Mouse (Mus musculus): ENCODE results near the gene Pla2g2d. TPM values are rescaled to one million over a fixed set of nuclear protein-coding genes. Genes with fewer than 3 reads are reported as not detected.

The Pla2g2d gene
- total and polyA plus RNA-seq, 2 experiments from 2014 or later: not detected

GRCm38 (mm10) chr4:138780300-138780699, 4.8 kb downstream of the Pla2g2d start:
- Histone ChIP-seq H3K4me2 (ENCODE audit: low read depth, low read length) (no peak overlapping the region), H3K4me3 (ENCODE audit: low read depth, low read length) (no peak overlapping the region), H3K27ac (ENCODE audit: low read depth) (no peak overlapping the region), H3K4me1 (ENCODE audit: control insufficient read depth, insufficient read depth) (no peaks in the 10 kb centered on the region), H3K9ac (replicated peaks; ENCODE audit: low read depth, low read length) (no peak overlapping the region), H3K9me3 (replicated peaks; ENCODE audit: control insufficient read depth, low read length) (no peaks in the 10 kb centered on the region), H3K36me3 (replicated peaks; ENCODE audit: control insufficient read depth, insufficient read depth, low read length) (no peaks in the 10 kb centered on the region), H3K27me3 (ENCODE audit: control insufficient read depth, insufficient read depth, low read length) (peaks cover 25% of the 10 kb centered on the region; the same call in 1 of the 2 replicates)
- DNase-seq (ENCODE audit: low spot score): no peak
- TF ChIP-seq CTCF (IDR thresholded peaks at IDR 0.05; ENCODE audit: low read depth): no peak
- TF ChIP-seq EP300 (IDR thresholded peaks at IDR 0.05; ENCODE audit: low read depth): no peak
- 75% methylated on average over 5 of the region's 5 CpGs for WGBS
- ATAC-seq (ENCODE audit: insufficient read depth, low read depth): no peak

GRCm38 (mm10) chr4:138782098-138782497, 6.6 kb downstream of the Pla2g2d start:
- no peak for DNase-seq (ENCODE audit: low spot score)
- H3K27me3 ChIP-seq (ENCODE audit: control insufficient read depth, insufficient read depth, low read length): peaks cover 25% of the 10 kb centered on the region; the same call in 1 of the 2 replicates

DNA sequence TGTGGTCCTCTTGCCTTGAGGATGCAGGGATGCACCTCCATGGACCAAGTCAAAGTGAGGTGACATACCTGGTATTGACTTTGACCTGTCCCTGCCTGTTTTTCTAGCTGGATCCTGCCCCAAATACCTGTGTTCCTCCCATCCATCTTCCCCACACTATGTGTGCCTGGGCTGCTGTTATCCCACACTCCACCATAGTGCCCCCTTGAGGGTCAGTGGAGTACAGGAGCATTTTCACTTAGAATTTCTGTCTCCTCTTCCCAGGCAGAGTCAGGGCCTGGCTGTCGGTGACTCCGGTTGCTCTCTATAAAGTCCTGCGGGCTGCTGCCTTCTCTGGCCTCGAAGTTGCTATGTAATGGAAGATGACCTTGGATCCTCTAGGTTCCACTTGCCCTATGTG, 10.2 kb downstream of the Pla2g2d start:
- H3K4me2 ChIP-seq (ENCODE audit: low read depth, low read length): no peak overlapping the region
- no peak overlapping the region for H3K27ac ChIP-seq (ENCODE audit: low read depth)
- H3K4me1 ChIP-seq (ENCODE audit: control insufficient read depth, insufficient read depth): no peaks in the 10 kb centered on the region
- ATAC-seq (ENCODE audit: insufficient read depth, low read depth) (no peak), DNase-seq (ENCODE audit: low spot score) (no peak)
- no peak overlapping the region for H3K9ac ChIP-seq (replicated peaks; ENCODE audit: low read depth, low read length)
- no peak overlapping the region for H3K4me3 ChIP-seq (ENCODE audit: low read depth, low read length)
- peaks cover 23% of the 10 kb centered on the region for H3K27me3 ChIP-seq (ENCODE audit: control insufficient read depth, insufficient read depth, low read length)
- TF ChIP-seq CTCF (IDR thresholded peaks at IDR 0.05; ENCODE audit: low read depth): no peak; the same call in 1 of the 2 replicates
- TF ChIP-seq EP300 (IDR thresholded peaks at IDR 0.05; ENCODE audit: low read depth): no peak
- no peaks in the 10 kb centered on the region for H3K9me3 ChIP-seq (replicated peaks; ENCODE audit: control insufficient read depth, low read length)
- no peaks in the 10 kb centered on the region for H3K36me3 ChIP-seq (replicated peaks; ENCODE audit: control insufficient read depth, insufficient read depth, low read length)
- WGBS: 46% methylated on average over 4 of the region's 4 CpGs

More at GRCm38 (mm10) chr4:138782098-138782497, 6.6 kb downstream of the Pla2g2d start:
- no peak for TF ChIP-seq CTCF (IDR thresholded peaks at IDR 0.05; ENCODE audit: low read depth)
- TF ChIP-seq EP300 (IDR thresholded peaks at IDR 0.05; ENCODE audit: low read depth): no peak
- H3K36me3 ChIP-seq (replicated peaks; ENCODE audit: control insufficient read depth, insufficient read depth, low read length): no peaks in the 10 kb centered on the region
- ATAC-seq (ENCODE audit: insufficient read depth, low read depth): no peak
- H3K9ac ChIP-seq (replicated peaks; ENCODE audit: low read depth, low read length): no peak overlapping the region
- H3K4me3 ChIP-seq (ENCODE audit: low read depth, low read length): no peak overlapping the region
- no peak overlapping the region for H3K4me2 ChIP-seq (ENCODE audit: low read depth, low read length)
- 80% methylated on average over 6 of the region's 6 CpGs for WGBS
- no peaks in the 10 kb centered on the region for H3K4me1 ChIP-seq (ENCODE audit: control insufficient read depth, insufficient read depth)
- H3K27ac ChIP-seq (ENCODE audit: low read depth): no peak overlapping the region
- H3K9me3 ChIP-seq (replicated peaks; ENCODE audit: control insufficient read depth, low read length): no peaks in the 10 kb centered on the region

- ATAC-seq (ENCODE audit: insufficient read depth, low read depth) (no peak), DNase-seq (ENCODE audit: low spot score) (no peak)
- peaks cover 25% of the 10 kb centered on the region for H3K27me3 ChIP-seq (ENCODE audit: control insufficient read depth, insufficient read depth, low read length)
- H3K9me3 ChIP-seq (replicated peaks; ENCODE audit: control insufficient read depth, low read length): no peaks in the 10 kb centered on the region
- TF ChIP-seq CTCF (IDR thresholded peaks at IDR 0.05; ENCODE audit: low read depth): no peak
- TF ChIP-seq EP300 (IDR thresholded peaks at IDR 0.05; ENCODE audit: low read depth): no peak
- H3K4me2 ChIP-seq (ENCODE audit: low read depth, low read length): no peak overlapping the region
- no peak overlapping the region for H3K4me3 ChIP-seq (ENCODE audit: low read depth, low read length)
- no peaks in the 10 kb centered on the region for H3K36me3 ChIP-seq (replicated peaks; ENCODE audit: control insufficient read depth, insufficient read depth, low read length)
- H3K4me1 ChIP-seq (ENCODE audit: control insufficient read depth, insufficient read depth): no peaks in the 10 kb centered on the region
- no peak overlapping the region for H3K9ac ChIP-seq (replicated peaks; ENCODE audit: low read depth, low read length)
- WGBS: 39% methylated on average over 4 of the region's 4 CpGs
- H3K27ac ChIP-seq (ENCODE audit: low read depth): no peak overlapping the region
Observed at GRCm38 (mm10) chr4:138786141-138786540, 10.6 kb downstream of the Pla2g2d start.

DNA sequence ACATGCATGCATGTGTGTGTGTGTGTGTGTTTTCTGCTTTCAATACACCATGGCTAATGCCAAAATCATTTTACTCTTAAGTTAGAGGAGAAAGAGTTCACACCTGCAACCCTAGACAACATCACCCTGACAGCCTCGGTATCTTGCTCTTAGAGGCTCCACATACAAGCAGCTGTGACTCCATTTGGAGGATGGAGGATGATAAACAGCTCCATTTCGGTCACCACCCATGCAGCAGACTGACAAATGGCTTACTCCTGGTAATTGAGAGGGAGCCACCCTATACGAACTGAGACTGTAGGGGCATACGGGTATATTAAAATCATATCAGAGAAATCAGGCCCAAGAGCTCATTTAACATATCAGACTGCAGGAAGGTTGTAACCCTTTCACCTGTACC, 12.8 kb downstream of the Pla2g2d start:
- Histone ChIP-seq H3K4me2 (ENCODE audit: low read depth, low read length) (no peak overlapping the region), H3K4me3 (ENCODE audit: low read depth, low read length) (no peak overlapping the region), H3K4me1 (ENCODE audit: control insufficient read depth, insufficient read depth) (no peaks in the 10 kb centered on the region), H3K36me3 (replicated peaks; ENCODE audit: control insufficient read depth, insufficient read depth, low read length) (no peaks in the 10 kb centered on the region), H3K9ac (replicated peaks; ENCODE audit: low read depth, low read length) (no peak overlapping the region), H3K27me3 (ENCODE audit: control insufficient read depth, insufficient read depth, low read length) (peaks cover 29% of the 10 kb centered on the region), H3K9me3 (replicated peaks; ENCODE audit: control insufficient read depth, low read length) (no peaks in the 10 kb centered on the region), H3K27ac (ENCODE audit: low read depth) (no peak overlapping the region)
- TF ChIP-seq EP300 (IDR thresholded peaks at IDR 0.05; ENCODE audit: low read depth) (no peak), CTCF (IDR thresholded peaks at IDR 0.05; ENCODE audit: low read depth) (no peak)
- 67% methylated on average over 4 of the region's 4 CpGs for WGBS
- ATAC-seq (ENCODE audit: insufficient read depth, low read depth) (no peak), DNase-seq (ENCODE audit: low spot score) (no peak)

- TF ChIP-seq EP300 (IDR thresholded peaks at IDR 0.05; ENCODE audit: low read depth): no peak
- TF ChIP-seq CTCF (IDR thresholded peaks at IDR 0.05; ENCODE audit: low read depth): no peak
- WGBS: 43% methylated on average over 6 of the region's 6 CpGs
- ATAC-seq (ENCODE audit: insufficient read depth, low read depth): no peak
- Histone ChIP-seq H3K9ac (replicated peaks; ENCODE audit: low read depth, low read length) (no peak overlapping the region), H3K36me3 (replicated peaks; ENCODE audit: control insufficient read depth, insufficient read depth, low read length) (no peaks in the 10 kb centered on the region), H3K27ac (ENCODE audit: low read depth) (no peak overlapping the region), H3K4me1 (ENCODE audit: control insufficient read depth, insufficient read depth) (no peaks in the 10 kb centered on the region), H3K27me3 (ENCODE audit: control insufficient read depth, insufficient read depth, low read length) (peaks cover 26% of the 10 kb centered on the region), H3K4me2 (ENCODE audit: low read depth, low read length) (no peak overlapping the region), H3K4me3 (ENCODE audit: low read depth, low read length) (no peak overlapping the region), H3K9me3 (replicated peaks; ENCODE audit: control insufficient read depth, low read length) (0 out of 2 replicates have a peak, but pooled peaks cover 4% of the 10 kb centered on the region)
- DNase-seq (ENCODE audit: low spot score): no peak
Observed at GRCm38 (mm10) chr4:138791452-138791851, 15.9 kb downstream of the Pla2g2d start.
